Mouse (Mus musculus): ENCODE results near the gene Tmem132c.

The Tmem132c gene

GRCm38 (mm10) chr5:127282539-127283123, 41.0 kb downstream of the Tmem132c start:
- in situ Hi-C loops (cut with MboI, MseI): no loop called here

- in situ Hi-C loops (cut with MboI, MseI): no loop called here
Observed at GRCm38 (mm10) chr5:127286886-127287285, 45.3 kb downstream of the Tmem132c start.

GRCm38 (mm10) chr5:127289659-127290058, 48.1 kb downstream of the Tmem132c start:
- in situ Hi-C loops (cut with MboI, MseI): loop anchor here (10.0 kb wide), 1 partner anchor 995 kb away; no protein-coding TSS in a partner anchor

- in situ Hi-C loops (cut with MboI, MseI): loop anchor here (10.0 kb wide), 1 partner anchor 994 kb away; no protein-coding TSS in a partner anchor
Observed at GRCm38 (mm10) chr5:127290461-127291250, 49.0 kb downstream of the Tmem132c start.

- in situ Hi-C loops (cut with MboI, MseI): loop anchor here (10.0 kb wide), 1 partner anchor 993 kb away; no protein-coding TSS in a partner anchor
Observed at GRCm38 (mm10) chr5:127291581-127291980, 50.0 kb downstream of the Tmem132c start.

GRCm38 (mm10) chr5:127293698-127294097, 52.1 kb downstream of the Tmem132c start:
- in situ Hi-C loops (cut with MboI, MseI): loop anchor here (10.0 kb wide), 1 partner anchor 991 kb away; no protein-coding TSS in a partner anchor

- in situ Hi-C loops (cut with MboI, MseI): loop anchor here (10.0 kb wide), 1 partner anchor 987 kb away; no protein-coding TSS in a partner anchor
Observed at GRCm38 (mm10) chr5:127297461-127297860, 55.9 kb downstream of the Tmem132c start.

GRCm38 (mm10) chr5:127298060-127298459, 56.5 kb downstream of the Tmem132c start:
- in situ Hi-C loops (cut with MboI, MseI): loop anchor here (10.0 kb wide), 1 partner anchor 987 kb away; no protein-coding TSS in a partner anchor

- in situ Hi-C loops (cut with MboI, MseI): loop anchor here (10.0 kb wide), 1 partner anchor 986 kb away; no protein-coding TSS in a partner anchor
Observed at GRCm38 (mm10) chr5:127299010-127299409, 57.4 kb downstream of the Tmem132c start.

- in situ Hi-C loops (cut with MboI, MseI): no loop called here
Observed at GRCm38 (mm10) chr5:127300597-127301254, 59.1 kb downstream of the Tmem132c start.

- in situ Hi-C loops (cut with MboI, MseI): no loop called here
Observed at GRCm38 (mm10) chr5:127305312-127305711, 63.7 kb downstream of the Tmem132c start.

GRCm38 (mm10) chr5:127305719-127306118, 64.1 kb downstream of the Tmem132c start:
- in situ Hi-C loops (cut with MboI, MseI): no loop called here

GRCm38 (mm10) chr5:127306726-127307125, 65.1 kb downstream of the Tmem132c start:
- in situ Hi-C loops (cut with MboI, MseI): no loop called here

GRCm38 (mm10) chr5:127310318-127311004, 68.9 kb downstream of the Tmem132c start:
- in situ Hi-C loops (cut with MboI, MseI): no loop called here

GRCm38 (mm10) chr5:127311005-127311331, 69.4 kb downstream of the Tmem132c start:
- in situ Hi-C loops (cut with MboI, MseI): no loop called here

GRCm38 (mm10) chr5:127313634-127314033, 72.0 kb downstream of the Tmem132c start:
- in situ Hi-C loops (cut with MboI, MseI): no loop called here

- in situ Hi-C loops (cut with MboI, MseI): no loop called here
Observed at GRCm38 (mm10) chr5:127319096-127319779, 77.6 kb downstream of the Tmem132c start.

- in situ Hi-C loops (cut with MboI, MseI): no loop called here
Observed at GRCm38 (mm10) chr5:127324645-127325044, 83.0 kb downstream of the Tmem132c start.

- in situ Hi-C loops (cut with MboI, MseI): no loop called here
Observed at GRCm38 (mm10) chr5:127336048-127336907, 94.7 kb downstream of the Tmem132c start.

GRCm38 (mm10) chr5:127336908-127337265, 95.3 kb downstream of the Tmem132c start:
- in situ Hi-C loops (cut with MboI, MseI): no loop called here
